Mouse (Mus musculus): Measurements from ENCODE around the gene Klhl32.
"Not testable (repeated sequence)": the region's sequence is repeated elsewhere in the genome, so short reads cannot be mapped to it uniquely, and the experiment has no call there.

Gene Klhl32

GRCm38 (mm10) chr4:24795180-24795579 lies 55.7 kb downstream of the Klhl32 start:
- no peak for DNase-seq

GRCm38 (mm10) chr4:24793726-24794345 lies 57.1 kb downstream of the Klhl32 start:
- DNase-seq: no peak

GRCm38 (mm10) chr4:24792416-24792981 lies 58.4 kb downstream of the Klhl32 start:
- DNase-seq: no peak

- no peak for DNase-seq
These were observed 61.6 kb downstream of the Klhl32 start for GRCm38 (mm10) chr4:24789331-24789730.

GRCm38 (mm10) chr4:24785757-24786532 lies 65.0 kb downstream of the Klhl32 start:
- DNase-seq: no peak

- DNase-seq: no peak
These were observed 85.0 kb downstream of the Klhl32 start for GRCm38 (mm10) chr4:24765919-24766318.

- no peak for DNase-seq
These were observed 85.5 kb downstream of the Klhl32 start for GRCm38 (mm10) chr4:24765469-24765868.

GRCm38 (mm10) chr4:24764558-24764957 lies 86.4 kb downstream of the Klhl32 start:
- no peak for DNase-seq

GRCm38 (mm10) chr4:24763451-24763850 lies 87.5 kb downstream of the Klhl32 start:
- DNase-seq: no peak

GRCm38 (mm10) chr4:24758954-24759353 lies 92.0 kb downstream of the Klhl32 start:
- DNase-seq: no peak

GRCm38 (mm10) chr4:24752517-24753208 lies 98.3 kb downstream of the Klhl32 start:
- no peak for DNase-seq

- no peak for DNase-seq
These were observed 113.8 kb downstream of the Klhl32 start for GRCm38 (mm10) chr4:24737080-24737479.

GRCm38 (mm10) chr4:24720834-24721233 lies 130.1 kb downstream of the Klhl32 start:
- no peak for DNase-seq

GRCm38 (mm10) chr4:24715559-24715958 lies 135.4 kb downstream of the Klhl32 start:
- DNase-seq: no peak

- DNase-seq: no peak
These were observed 136.6 kb downstream of the Klhl32 start for GRCm38 (mm10) chr4:24714367-24714766.

- no peak for DNase-seq
These were observed 152.3 kb downstream of the Klhl32 start for GRCm38 (mm10) chr4:24698528-24699117.

GRCm38 (mm10) chr4:24680080-24680479 lies 170.8 kb downstream of the Klhl32 start:
- DNase-seq: no peak

GRCm38 (mm10) chr4:24670007-24670406 lies 180.9 kb downstream of the Klhl32 start:
- no peak for DNase-seq

- DNase-seq: no peak
These were observed 191.7 kb downstream of the Klhl32 start for GRCm38 (mm10) chr4:24659218-24659617.

GRCm38 (mm10) chr4:24644735-24645134 lies 206.2 kb downstream of the Klhl32 start:
- DNase-seq: not testable (repeated sequence)

GRCm38 (mm10) chr4:24642306-24642705 lies 208.6 kb downstream of the Klhl32 start:
- DNase-seq: no peak

- no peak for DNase-seq
These were observed 219.6 kb downstream of the Klhl32 start for GRCm38 (mm10) chr4:24631177-24631911.

Measured in thymus, adult 18-20 months (tissue).